Mouse (Mus musculus) embryonic facial prominence, embryonic 12.5 days (tissue): ENCODE results near the gene Dync2li1. TPM values are rescaled to one million over a fixed set of nuclear protein-coding genes. Genes with fewer than 3 reads are reported as not detected.
A peak's percentile ranks its signal among the peaks of the same experiment; 100 is the strongest.

Source experiments
- ATAC-seq: fragments of 200-750 bp; cut with Nextera tagmentation; 2 replicates; pipeline ENCODE4 v1.8.0; 2017; ENCODE audit not compliant: insufficient number of reproducible peaks, insufficient read depth, low FRiP score, low TSS enrichment
- H3K27ac ChIP-seq: fragments of 300-500 bp; sonication (generic); 2 replicates; pipeline ENCODE4 v1.5.1; 2016; ENCODE audit warnings: mild to moderate bottlenecking
- H3K27me3 ChIP-seq: fragments of 300-500 bp; sonication (generic); 2 replicates; pipeline ENCODE4 v1.6.1; 2016; ENCODE audit warnings: mild to moderate bottlenecking, moderate library complexity
- H3K36me3 ChIP-seq: fragments of 300-500 bp; sonication (generic); 2 replicates; pipeline ENCODE4 v1.6.1; 2016; ENCODE audit warnings: mild to moderate bottlenecking
- H3K4me1 ChIP-seq: fragments of 300-500 bp; sonication (generic); 2 replicates; pipeline ENCODE4 v1.6.1; 2016
- H3K4me2 ChIP-seq: fragments of 300-500 bp; sonication (generic); replicated peaks from 2 replicates; pipeline ENCODE4 v1.6.1; 2016; ENCODE audit warnings: mild to moderate bottlenecking, moderate library complexity
- H3K4me3 ChIP-seq: fragments of 300-500 bp; sonication (generic); 2 replicates; pipeline ENCODE4 v1.5.1; 2016; ENCODE audit warnings: mild to moderate bottlenecking
- H3K9ac ChIP-seq: fragments of 300-500 bp; sonication (generic); 2 replicates; pipeline ENCODE4 v1.6.1; 2016; ENCODE audit warnings: mild to moderate bottlenecking, moderate library complexity
- H3K9me3 ChIP-seq: fragments of 300-500 bp; sonication (generic); 2 replicates; pipeline ENCODE4 v1.6.1; 2016; ENCODE audit warnings: mild to moderate bottlenecking, moderate library complexity
- WGBS: fragments of 180-500 bp; shearing (Covaris S2); methylation state at CpG from one replicate; pipeline ENCODE4 v1.1.7; 2016; 5-methylcytosine and 5-hydroxymethylcytosine counted together
- polyA plus RNA-seq: library from polyadenylated mRNA; unstranded; fragments of >200 nt; fragmentation: Nextera tagmentation; extraction: Ambion mirVana; gene quantifications from 2 replicates; pipeline ENCODE4 v1.2.1, GENCODE M21; 2016

Dync2li1 gene
- polyA plus RNA-seq, 1 experiment from 2014 or later: 38.4 TPM

DNA sequence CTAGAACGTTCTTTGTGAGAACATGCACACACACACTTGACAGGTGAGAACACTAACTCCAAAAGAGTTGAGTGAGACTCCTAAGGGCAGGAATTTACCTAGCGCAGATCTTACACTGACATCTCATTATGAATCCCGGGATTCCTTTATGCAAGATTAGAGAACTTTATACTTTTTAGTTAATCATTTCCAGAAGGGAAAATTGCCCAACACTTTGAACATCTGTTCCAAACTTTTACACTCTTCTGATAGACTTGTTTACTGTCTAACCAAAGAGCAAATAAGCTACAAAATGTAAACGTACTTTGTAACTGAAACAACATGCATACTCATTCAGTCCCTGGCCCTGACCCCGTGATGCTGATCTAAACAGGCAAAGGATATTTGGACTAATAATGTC, 63.0 kb downstream of the Dync2li1 start:
- Histone ChIP-seq H3K4me3 (no peak overlapping the region), H3K9ac (no peak overlapping the region), H3K9me3 (no peaks in the 10 kb centered on the region), H3K4me2 (no peak overlapping the region), H3K36me3 (no peaks in the 10 kb centered on the region), H3K4me1 (peaks cover 27% of the 10 kb centered on the region), H3K27ac (no peak overlapping the region), H3K27me3 (no peaks in the 10 kb centered on the region)
- WGBS: 57% methylated on average over 5 of the region's 5 CpGs
- ATAC-seq: no peak

DNA sequence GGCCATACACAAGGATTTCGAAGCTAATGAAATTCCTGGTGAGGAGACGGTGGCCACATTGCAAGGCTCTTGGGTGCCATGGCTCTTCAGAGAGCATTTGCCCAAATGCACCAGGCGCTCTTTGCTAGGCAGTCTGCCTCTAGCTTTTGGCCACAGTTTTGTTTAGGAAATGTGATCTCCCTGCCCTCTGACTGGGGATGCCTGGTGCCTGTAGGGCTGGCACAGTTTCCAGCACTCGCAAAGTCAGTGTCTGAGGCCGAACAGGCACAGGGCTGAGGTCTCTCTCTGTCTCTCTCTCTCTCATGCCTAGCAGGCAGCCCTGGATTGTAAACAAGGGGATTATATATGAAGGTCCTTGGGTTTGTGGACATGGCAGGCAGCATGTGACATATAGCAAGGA, 63.8 kb downstream of the Dync2li1 start:
- Histone ChIP-seq H3K36me3 (no peaks in the 10 kb centered on the region), H3K4me2 (no peak overlapping the region), H3K4me3 (no peak overlapping the region), H3K9ac (no peak overlapping the region), H3K4me1 (peaks cover 24% of the 10 kb centered on the region), H3K9me3 (no peaks in the 10 kb centered on the region), H3K27me3 (no peaks in the 10 kb centered on the region), H3K27ac (peak overlapping the region; percentile 36; the same call in 1 of the 2 replicates)
- no peak for ATAC-seq
- whole genome bisulfite sequencing: 54% methylated on average over 5 of the region's 5 CpGs

DNA sequence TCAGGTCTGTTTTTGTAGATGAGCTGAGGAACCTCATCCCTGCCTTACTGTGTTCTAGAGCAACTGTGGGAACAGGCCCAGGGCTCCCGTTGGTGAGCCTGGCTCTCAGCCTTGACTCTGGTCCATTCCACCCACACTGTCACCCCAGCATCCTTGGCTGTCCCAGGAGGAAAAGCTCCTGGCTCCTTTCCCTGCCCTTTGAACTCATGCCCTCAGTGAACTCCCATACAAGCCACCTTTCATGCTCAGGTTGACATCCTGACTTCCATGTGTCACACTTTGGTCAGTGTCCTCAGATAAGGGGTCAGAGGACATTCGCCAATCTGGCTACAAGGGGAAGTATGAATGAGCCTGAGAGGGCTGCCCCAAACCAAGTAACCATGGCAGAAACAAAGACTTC, 67.4 kb downstream of the Dync2li1 start:
- Histone ChIP-seq H3K36me3 (no peaks in the 10 kb centered on the region), H3K27ac (no peak overlapping the region), H3K4me2 (no peak overlapping the region), H3K9me3 (no peaks in the 10 kb centered on the region), H3K4me1 (0 out of 2 replicates have a peak, but pooled peaks cover 9% of the 10 kb centered on the region), H3K9ac (no peak overlapping the region), H3K27me3 (no peaks in the 10 kb centered on the region), H3K4me3 (no peak overlapping the region)
- no peak for ATAC-seq
- WGBS: 73% methylated on average over 2 of the region's 2 CpGs

DNA sequence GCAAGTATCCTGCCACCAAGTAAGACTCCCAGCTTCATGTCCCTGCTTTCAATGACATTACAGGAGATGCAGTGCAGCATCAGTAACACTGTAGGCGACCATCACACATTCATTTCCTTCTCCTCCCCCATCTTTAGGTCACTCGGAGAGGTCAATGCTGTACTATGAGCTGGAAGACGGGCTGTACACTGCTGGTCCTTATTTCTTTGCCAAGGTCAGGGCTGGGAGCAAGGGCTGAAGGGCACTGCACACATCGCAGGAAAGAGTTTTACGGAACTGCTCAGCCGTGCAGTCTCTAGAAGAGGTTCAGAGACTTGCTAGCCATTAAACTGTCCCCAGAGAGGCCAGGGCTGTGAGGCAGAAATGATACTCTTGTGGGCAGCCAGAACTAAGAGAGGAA, 70.2 kb downstream of the Dync2li1 start:
- Histone ChIP-seq H3K36me3 (no peaks in the 10 kb centered on the region), H3K9ac (no peak overlapping the region), H3K27me3 (no peaks in the 10 kb centered on the region), H3K9me3 (no peaks in the 10 kb centered on the region), H3K4me3 (no peak overlapping the region), H3K27ac (no peak overlapping the region), H3K4me2 (no peak overlapping the region), H3K4me1 (peaks cover 12% of the 10 kb centered on the region)
- ATAC-seq: no peak
- 48% methylated on average over 6 of the region's 6 CpGs for WGBS

DNA sequence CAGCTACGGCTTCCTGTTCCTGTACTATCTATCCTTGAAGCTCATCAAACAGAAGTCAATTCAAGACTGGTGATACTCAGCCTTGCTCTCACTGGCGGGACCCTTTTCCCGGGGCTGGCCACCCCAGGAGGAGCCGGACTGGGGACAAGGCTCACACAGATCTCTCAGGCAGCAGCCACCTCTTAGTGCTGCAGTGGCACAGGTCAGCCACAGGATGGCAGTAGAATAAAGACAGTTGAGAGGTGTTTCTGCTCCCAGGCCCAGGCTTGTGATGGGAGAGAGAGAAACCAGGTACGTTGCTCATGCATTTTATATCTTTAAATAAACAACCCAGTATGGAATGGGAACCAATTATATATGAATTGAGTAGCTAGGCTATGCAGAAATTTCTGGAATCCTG, 72.4 kb downstream of the Dync2li1 start:
- WGBS: 22% methylated on average over 5 of the region's 5 CpGs

More for the DNA sequence above, 72.4 kb downstream of the Dync2li1 start:
- Histone ChIP-seq H3K36me3 (no peaks in the 10 kb centered on the region), H3K27me3 (no peaks in the 10 kb centered on the region), H3K27ac (no peak overlapping the region), H3K4me1 (peaks cover 22% of the 10 kb centered on the region), H3K4me2 (no peak overlapping the region), H3K9ac (no peak overlapping the region), H3K9me3 (no peaks in the 10 kb centered on the region), H3K4me3 (no peak overlapping the region)
- ATAC-seq: no peak

Other genes starting within 250 kb of the Dync2li1 start
- gene Thada, start 160.3 kb upstream of the Dync2li1 start, polyA plus RNA-seq: 10.2 and 12.4 TPM in 2 replicates
- 7.3 and 7.7 TPM in 2 replicates for gene Plekhh2, start 114.6 kb upstream of the Dync2li1 start, polyA plus RNA-seq
- gene Abcg8, start 49.8 kb downstream of the Dync2li1 start, polyA plus RNA-seq: 0.09 and 0.19 TPM in 2 replicates
- gene Abcg5, start 56.5 kb downstream of the Dync2li1 start, polyA plus RNA-seq: 2.6 and 3.3 TPM in 2 replicates
- 58.1 and 59.5 TPM in 2 replicates for gene Lrpprc, start 164.3 kb downstream of the Dync2li1 start, polyA plus RNA-seq